Mouse (Mus musculus) left cerebral cortex, postnatal 14 days (tissue): ENCODE results near the gene Sorbs1. TPM values are rescaled to one million over a fixed set of nuclear protein-coding genes. Genes with fewer than 3 reads are reported as not detected.

Experiments used
- DNase-seq, 2 experiments: peaks; one replicate each; pipeline ENCODE4 v3.0.0; 2021 to 2022; ENCODE audit warnings: low spot score in 2 of 2, mixed read lengths in 1 of 2
- intact Hi-C: fragments of 180-260 bp; cut with DNase I; formaldehyde crosslinking; loops from one replicate; pipeline ENCODE4 v1.15.1; 2025
- total RNA-seq, 2 experiments: library from RNA; stranded (reverse); gene quantifications; 2 replicates each; pipeline ENCODE4 v1.2.3; 2021

Gene Sorbs1
- total RNA-seq, 2 experiments from 2014 or later = 108 to 126 TPM

DNA sequence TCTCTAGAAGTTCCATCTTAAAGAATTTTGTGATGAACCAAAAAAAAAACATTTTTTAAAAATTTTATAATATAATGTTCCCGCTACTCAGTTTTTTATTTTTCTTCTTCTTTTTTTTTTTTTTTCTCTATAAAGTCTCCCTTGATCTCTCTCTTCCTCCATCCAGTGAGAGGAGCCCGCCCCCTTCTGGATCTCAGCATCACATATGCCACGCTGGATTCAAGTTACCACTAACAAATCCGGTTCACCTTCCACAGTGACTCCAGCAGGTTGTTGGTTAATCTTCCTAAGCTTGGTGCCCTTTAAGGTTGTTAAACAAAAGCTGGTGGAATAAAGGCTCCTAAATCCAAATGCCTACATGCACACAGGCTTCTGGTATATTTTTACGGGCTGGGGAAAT lies 179.7 kb downstream of the Sorbs1 start:
- intact Hi-C loops = no loop called here
- DNase-seq = peak; percentile 38 to 45

DNA sequence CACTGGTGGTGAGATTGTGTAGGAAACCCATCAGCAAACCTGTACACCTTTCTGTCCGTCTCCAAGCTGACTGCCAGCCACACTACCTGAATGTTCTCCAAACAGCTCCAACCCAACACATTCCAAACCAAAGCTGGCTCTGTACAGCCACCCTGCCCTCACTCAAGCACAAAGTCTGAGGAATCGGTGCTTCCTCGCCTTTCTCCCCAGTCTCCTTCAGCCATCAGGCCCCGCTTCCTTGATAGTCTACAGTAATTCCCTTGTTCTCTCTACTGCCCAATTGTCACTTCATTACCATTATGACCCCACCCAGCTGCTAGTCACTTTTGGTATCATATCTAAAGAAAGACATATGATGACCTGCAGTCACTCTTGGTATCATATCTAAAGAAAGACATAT lies 180.5 kb downstream of the Sorbs1 start:
- no peak for DNase-seq
- intact Hi-C loops = no loop called here

DNA sequence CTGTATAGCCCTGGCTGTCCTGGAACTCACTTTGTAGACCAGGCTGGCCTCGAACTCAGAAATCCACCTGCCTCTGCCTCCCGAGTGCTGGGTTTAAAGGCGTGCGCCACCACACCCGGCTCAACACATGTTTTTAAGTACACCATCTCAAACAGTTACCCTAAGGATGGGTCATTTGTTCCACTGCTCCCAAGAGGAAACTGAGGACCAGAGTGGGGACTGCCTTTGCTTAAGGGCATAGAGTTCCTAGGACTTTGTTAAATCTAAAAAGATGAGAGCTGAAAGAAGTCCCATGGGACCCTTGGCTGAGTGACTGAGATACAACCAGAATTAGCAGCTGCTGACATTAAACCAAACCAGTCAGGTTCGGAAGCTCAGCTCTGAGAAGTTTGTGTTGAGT lies 181.3 kb downstream of the Sorbs1 start:
- intact Hi-C loops = no loop called here
- no peak for DNase-seq

DNA sequence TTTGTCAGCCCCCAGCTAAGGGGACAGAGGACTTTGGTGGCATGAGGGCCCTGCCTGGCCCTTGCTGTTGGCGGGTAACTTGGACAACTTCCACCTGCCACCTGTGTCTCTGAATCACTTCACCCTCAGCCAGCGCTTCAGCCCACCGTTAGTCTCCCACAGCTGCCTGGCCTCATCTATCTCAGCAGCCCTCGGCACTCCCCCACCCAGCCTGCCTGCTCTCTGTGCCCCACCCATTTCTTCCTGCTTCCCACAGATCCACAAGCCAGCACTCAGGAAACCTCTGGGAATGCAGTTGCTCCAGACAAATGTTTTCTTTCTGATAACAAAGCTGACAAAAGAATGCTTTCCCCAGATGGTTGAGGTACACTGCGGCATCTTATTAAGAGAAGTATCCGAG lies 181.7 kb downstream of the Sorbs1 start:
- DNase-seq = no peak
- intact Hi-C loops = no loop called here

DNA sequence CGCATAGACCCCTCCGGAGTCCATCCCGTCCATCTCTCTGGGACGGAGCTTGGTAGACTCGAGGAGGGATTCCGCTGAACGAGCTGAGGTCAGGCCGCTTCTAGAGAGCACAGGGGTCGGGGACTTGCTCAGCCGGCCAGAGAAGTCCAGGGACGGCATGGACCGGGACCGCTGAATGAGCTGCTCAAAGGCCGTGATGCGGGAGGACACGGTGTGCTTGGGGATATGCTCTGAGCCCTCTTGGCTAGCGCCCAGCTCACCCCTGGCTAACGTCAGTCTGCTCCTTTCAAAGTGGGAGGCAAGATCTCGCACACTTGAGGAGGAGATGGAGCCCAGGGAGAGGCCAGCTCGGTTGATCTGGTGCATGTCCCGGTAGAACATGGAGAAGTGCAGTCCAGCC lies 187.5 kb downstream of the Sorbs1 start:
- intact Hi-C loops = no loop called here
- no peak for DNase-seq

DNA sequence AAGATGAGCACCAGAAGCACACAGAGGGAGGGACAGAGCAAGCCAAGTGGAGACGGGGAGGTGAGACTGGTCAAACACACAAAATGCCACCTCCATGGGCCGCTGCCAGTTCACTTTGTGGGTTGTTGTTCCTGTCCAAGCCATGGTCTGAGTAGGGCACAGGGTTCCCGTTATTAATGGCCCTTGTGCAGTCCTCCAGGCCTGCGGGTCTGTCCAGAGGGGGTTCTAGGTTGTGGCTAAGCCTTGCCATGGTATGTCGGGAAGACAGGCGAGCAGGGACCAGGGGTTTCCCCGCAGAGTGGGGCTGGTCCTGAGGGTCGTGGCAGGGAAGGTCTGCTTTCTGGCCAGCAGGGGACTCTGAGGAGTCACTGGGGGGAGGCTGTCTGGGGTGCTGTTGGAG lies 188.2 kb downstream of the Sorbs1 start:
- intact Hi-C loops = no loop called here
- no peak for DNase-seq

DNA sequence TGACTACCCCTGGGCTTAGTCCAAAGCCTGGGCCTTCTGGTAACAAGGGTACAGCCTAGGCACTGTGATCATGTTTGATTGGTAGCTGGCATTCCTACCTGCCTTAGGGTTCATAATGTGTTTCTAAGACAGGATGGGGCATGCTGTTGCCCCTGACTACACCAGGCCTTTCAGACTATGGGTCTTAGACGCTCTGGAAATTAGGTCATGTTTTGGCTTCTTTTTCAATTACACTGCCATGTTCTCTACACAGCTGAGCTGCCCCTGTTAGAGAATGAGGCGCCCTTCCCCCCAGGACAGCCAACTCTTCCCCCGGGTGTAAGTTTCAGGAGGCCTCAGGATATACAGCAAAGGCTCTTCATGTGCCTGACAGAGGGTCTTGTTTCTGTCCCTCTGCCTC lies 191.4 kb downstream of the Sorbs1 start:
- DNase-seq = no peak
- intact Hi-C loops = no loop called here

DNA sequence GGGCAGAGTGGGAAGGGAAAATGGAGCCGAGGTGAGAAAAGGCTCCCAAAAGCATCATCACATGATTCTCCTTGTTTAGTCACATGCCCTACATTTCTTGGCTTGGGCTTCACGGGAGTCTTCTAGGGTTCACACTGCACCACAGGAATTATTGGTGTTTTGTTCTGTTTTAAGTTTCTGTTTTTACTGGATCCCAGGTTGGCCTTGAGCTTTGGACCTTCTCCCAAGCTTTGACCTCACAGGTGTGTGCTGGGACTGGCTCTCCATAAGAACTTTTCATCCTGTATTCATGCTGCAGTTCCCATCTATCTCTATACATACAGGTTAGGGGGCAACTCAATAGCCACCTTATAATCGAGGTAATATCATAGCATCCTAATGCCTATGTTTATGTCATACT lies 194.4 kb downstream of the Sorbs1 start:
- DNase-seq = no peak
- intact Hi-C loops = no loop called here

DNA sequence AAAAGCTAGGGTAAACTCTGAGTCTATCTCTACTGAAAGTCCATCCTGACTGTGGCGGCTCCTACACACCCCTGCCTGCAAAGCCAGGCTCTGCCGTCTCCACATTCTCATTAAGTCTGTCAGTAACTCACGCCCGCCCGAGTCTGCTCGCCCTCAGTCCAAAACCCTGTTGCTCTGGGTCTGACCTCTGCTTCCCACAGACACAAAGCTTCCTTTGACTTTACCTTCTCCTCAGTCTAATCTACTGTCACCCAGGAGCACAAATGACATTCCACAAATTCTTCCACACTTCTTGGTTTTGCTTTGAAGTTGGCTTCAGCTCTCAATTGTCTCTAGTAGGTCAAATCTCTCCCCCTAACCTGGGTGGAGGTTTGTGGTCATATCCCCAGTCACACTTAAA lies 195.1 kb downstream of the Sorbs1 start:
- intact Hi-C loops = no loop called here
- no peak for DNase-seq

DNA sequence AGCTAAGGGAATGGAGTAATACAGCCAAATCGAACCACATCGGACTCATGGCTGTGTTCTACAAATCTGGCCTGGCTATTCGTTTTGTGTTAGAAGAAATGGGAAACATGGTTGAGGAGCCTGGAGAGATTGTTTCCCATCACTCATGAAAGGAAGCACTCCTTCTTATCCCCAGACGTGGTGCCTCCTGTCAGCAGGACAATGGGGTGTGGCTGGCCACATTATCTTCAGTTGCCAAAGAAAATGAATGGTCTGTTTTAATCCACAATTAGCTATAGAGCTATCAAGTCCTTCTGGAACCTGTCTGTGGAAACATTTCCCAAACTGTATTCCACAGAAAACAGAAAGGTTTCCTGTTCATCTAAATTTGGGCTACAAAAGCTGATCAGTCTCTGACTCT lies 196.6 kb downstream of the Sorbs1 start:
- intact Hi-C loops = no loop called here
- DNase-seq = no peak

DNA sequence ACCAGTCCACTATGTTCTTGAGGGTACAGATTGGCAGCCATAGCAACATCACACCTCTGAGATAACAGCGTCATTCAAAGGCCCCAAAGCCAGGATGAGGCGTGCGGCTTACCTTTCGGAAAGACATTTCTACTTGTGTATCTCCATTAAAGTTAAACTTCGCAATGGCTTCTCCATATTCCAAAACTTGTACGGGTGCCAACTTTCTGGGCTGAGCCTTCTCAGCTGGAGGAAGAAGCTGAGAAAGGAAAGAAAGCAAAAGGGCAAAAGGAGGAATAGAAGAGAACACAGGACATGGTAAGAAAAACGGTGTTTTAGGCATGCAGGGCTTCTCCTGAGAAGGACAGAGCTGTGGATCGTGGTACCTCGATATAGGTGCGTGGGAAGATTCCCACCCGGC lies 199.3 kb downstream of the Sorbs1 start:
- intact Hi-C loops = no loop called here
- no peak for DNase-seq

DNA sequence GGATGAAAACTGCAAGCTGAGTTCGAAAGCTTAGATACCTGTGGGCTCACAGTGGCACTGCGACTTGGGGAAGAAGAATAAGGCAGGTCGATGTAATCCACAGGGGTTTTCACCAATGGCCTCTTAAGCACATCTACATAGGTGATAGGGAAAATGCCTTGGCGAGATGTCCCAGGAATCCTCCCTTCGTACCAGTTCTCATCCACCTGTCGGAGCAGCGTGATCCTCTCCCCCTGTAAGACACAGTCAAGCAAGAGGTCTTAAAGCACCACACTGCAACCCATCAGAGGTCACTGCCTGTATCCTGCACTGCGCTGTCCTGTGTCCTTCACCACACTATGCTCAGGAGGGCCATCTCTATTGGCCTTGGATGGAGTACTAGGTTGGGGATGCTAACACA lies 201.9 kb downstream of the Sorbs1 start:
- intact Hi-C loops = no loop called here
- DNase-seq = no peak

DNA sequence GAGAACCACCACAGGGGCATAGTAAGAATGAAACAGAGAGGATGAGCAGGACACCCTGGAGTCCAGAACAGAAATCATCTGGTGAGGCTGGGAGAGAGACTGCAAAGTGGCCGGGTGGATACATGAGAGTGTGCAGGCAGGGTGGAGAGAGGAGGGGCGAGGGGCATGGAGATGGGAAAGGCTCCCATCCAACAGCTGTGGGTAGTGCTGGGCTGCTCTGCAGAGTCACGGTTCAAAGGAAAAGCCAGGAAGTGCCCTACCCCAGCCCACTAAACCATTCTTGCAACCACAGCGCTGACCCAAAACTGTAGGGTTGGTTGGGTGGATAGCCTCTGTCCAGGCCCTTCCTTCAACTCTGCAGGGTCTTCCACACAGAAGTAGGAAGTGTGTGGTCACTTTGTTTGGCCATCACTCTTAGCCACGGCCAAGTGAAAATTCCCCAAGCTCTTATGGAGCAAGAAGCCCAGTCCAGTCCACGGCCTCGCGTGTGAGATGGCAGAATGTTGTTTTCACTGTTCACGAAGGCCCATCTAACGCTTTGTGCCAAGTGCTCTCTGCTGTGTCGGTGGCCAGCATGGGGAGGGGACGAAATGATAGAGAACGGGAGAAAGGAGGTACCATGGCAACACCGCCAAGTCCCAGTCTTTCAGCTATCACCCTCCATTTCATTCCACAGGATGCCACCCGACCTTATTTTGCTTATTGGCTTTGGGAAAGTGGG lies 203.0 kb downstream of the Sorbs1 start:
- DNase-seq = no peak
- intact Hi-C loops = no loop called here

DNA sequence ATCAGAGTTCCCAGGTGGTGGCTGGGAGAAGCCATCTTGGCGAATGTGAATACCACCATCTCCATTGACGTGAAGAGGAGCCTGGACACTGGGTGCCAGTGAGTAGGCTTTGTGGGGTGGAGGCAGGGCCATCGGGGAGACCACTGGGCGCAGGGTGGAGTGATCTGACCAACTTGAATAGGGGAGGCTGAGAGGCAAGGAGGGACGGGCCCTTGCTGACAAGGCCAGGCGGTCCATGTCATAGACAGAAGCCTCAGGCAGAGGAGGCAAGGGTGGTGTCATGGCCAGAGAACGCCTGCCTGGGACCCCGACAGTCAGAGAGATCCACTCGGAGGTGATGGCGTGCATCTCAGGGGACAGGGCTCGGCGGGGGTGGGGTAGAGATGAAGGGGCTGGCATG lies 203.7 kb downstream of the Sorbs1 start:
- DNase-seq = no peak
- intact Hi-C loops = no loop called here

DNA sequence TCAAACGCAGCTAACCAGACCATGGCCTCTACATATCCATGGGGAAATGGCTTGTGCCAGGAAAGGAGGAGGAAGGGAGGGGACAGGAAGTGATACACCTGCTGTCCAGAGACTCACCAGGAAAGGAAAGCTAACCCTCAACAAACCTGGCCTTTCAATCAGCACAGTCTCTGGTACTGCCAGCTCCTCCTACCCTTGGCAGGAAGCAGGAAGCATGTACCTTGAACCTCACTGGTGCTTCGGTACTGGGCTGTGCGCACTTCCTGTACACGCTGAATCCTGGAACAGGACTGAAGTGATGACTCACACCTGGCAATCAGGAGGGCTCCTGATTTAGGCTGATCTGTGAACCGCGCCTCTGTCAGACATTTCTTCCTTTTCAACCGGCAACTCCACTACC lies 206.0 kb downstream of the Sorbs1 start:
- intact Hi-C loops = no loop called here
- DNase-seq = no peak

DNA sequence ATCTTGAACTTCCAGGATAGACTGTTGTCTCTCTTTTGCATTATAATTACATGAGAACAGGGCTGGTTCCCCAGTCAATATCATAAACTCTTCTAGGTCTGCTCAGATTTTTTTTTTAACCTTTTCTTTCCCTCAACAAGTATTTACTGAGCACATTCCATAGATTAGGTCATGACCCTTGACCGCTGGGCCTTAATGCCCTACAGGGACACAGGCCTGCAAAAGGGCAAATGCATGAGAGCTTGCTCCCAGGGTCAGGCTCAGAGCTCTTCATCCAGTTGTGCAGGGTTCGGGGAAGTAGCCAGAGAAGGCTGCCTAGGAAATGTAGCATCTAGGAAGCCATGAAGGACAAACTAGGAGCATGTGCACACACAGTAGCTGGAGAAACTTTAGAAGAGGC lies 206.9 kb downstream of the Sorbs1 start:
- DNase-seq = no peak
- intact Hi-C loops = no loop called here

DNA sequence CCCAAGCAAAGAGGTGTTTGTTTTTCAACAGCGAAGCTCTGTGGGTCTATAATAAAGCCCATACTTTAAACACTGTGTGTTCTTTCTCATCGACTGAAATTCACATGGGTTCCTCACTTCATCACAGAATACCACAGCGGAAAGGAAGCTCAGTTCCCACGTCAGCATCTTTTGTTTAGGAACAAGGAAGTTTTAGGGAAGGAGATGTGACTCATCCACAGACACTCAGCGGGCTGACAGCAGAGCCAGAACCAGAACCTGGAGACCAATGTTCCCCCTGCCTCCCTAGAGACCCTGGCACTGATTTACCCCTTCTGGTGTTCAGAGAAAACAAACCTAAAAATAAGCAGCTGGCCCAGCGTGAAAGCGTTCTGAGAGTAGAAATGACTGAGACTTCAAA lies 208.1 kb downstream of the Sorbs1 start:
- DNase-seq = no peak
- intact Hi-C loops = no loop called here

DNA sequence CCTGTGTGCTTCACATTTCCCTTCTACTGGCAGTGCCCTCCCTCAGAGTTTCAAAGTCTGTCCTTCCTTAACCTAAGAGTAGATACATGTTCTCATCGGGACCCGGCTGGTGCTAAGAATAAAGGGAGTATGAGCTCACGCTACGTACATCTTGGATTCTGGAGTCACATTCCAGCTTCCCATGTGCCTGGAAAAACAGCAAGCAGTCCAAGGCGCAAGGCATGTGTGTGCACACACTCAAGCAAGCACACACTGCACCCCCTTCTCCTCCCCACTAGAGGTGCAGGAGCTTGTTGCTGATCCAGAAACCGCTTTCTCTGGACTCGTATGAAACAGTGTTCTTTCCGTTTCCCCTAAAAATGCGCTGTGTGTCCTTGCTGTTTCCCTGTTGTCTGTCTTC lies 210.7 kb downstream of the Sorbs1 start:
- DNase-seq = peak; percentile 41 to 90
- intact Hi-C loops = no loop called here

DNA sequence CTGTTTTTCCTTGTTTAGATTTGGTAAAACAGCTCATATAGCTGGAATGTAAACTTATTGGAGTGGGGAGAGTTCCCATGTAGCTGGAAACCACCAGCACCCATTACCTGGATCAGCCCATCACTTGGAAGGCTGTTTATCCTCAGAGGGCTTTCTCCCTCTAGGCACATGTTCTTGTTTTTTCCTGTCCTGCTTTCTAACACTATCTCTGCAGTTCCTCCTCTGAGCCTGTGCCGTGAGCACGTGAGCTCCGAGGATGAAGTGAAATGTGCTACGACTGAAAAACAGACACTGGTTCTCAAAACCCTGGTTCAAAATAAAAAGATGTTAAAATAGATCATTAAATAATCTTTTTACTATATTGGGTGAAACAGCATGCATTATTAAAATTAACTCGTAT lies 211.1 kb downstream of the Sorbs1 start:
- DNase-seq = peak; percentile 33 to 62
- intact Hi-C loops = no loop called here

DNA sequence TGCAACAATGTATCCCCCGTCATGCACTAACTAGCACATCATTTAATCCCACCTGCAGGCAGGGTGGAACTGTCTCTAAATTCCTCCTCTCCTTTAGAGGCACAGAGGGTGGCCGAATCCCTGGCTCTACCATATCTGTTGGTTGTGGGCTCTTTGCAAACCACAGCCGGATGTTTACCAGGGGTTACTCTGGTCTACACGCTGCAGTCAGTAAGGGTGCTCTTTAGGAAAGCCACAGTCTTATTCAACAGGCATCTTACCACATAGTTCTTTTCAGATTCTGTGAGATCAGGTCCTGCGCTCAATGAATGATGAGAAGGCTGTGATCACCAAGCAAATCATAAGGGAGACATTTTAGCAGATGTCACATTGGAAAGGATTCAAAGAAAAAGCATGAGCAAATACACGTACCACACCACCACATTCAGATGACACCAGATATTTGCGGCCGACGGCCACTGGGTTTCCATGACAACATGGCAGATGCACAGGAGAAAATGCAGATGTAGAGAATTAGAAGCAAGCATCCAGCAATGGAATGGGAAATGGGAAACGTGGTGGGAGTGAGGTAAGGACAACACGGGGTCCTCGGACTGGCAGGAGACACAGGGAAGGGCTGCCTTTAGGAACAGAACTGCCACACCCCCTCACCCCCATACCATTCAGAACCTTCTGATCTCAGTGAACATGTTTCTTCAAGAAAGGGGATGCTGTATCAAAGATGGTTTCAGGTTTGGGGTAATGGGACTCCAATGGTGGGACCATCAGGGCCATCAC lies 213.4 kb downstream of the Sorbs1 start:
- intact Hi-C loops = no loop called here
- DNase-seq = peak; percentile 67 to 86

DNA sequence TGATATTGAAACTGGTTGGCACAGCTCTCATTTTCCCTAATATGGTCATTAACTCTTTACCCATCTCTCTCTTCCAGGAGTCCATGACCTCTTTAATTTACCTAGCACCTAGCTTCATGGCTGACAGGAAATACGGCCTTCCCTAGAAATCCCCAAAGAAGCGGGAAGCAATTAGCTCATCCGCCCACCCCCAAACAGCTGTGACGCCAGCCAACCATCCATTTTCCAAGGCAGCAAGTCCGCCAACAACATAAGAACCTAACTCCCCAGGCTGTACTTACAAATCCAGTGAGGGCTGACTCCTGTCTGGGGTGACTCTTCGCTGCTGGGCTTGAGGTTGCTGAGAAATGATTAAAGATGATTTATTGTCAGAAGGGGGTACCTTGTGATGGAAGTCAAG lies 214.4 kb downstream of the Sorbs1 start:
- peak in 1 of 2 experiments; percentile 38 for DNase-seq
- intact Hi-C loops = no loop called here
